Mouse (Mus musculus) ES-E14 (cell line): ENCODE measurements around the gene Shld2.

Experiments used
- CHD2 ChIP-seq: IDR thresholded peaks from 2 replicates; pipeline ENCODE4 v1.6.1; 2014; ENCODE audit warnings: mild to moderate bottlenecking, low read depth, low read length, inconsistent platforms
- HCFC1 ChIP-seq: IDR thresholded peaks from 2 replicates; pipeline ENCODE4 v1.6.1; 2012; ENCODE audit warnings: low read length, inconsistent platforms, borderline replicate concordance; ENCODE audit not compliant: insufficient read depth
- MAFK ChIP-seq: IDR thresholded peaks from 2 replicates; pipeline ENCODE4 v1.6.1; 2014; ENCODE audit warnings: mild to moderate bottlenecking, low read depth, low read length, inconsistent platforms; ENCODE audit not compliant: insufficient read depth
- ZC3H11A ChIP-seq: IDR thresholded peaks from 2 replicates; pipeline ENCODE4 v1.6.1; 2012; ENCODE audit warnings: low read depth, mild to moderate bottlenecking, inconsistent platforms, low read length, borderline replicate concordance
- ZNF384 ChIP-seq: IDR thresholded peaks from 2 replicates; pipeline ENCODE4 v1.6.1; 2012; ENCODE audit warnings: low read depth, low read length, inconsistent platforms

DNA sequence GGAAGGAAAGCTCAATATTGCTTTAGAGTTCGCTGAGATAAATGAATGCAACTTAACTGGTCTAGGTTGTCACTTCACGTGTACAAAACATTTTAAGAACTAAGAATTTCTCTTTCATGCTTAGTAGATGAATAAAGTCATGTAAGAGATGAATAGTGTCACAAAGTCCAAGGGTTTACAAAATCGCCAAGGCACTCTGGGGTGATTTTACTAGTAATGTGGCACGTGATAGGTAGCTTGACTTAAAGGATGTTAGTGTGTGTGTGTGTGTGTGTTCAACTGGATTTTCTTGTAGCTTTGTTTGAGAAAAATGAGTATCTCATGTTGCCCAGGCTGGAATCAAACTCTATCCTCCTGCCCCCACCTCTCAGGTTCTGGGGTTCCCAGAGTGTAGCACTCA, 1.0 kb downstream of the Shld2 start:
- TF ChIP-seq ZNF384 (no peak), ZC3H11A (no peak), CHD2 (no peak), MAFK (no peak), HCFC1 (no peak)
